ENCODE assay signal across 8 mouse cellular contexts in genomic region chrX:71664688-71665026, GRCm38 (mm10). TPM values are rescaled to one million over a fixed set of nuclear protein-coding genes. Genes with fewer than 3 reads are reported as not detected.
DNase-seq lines count a peak whose midpoint lies in the region; ATAC-seq lines count a peak whose summit lies in the region.

No protein-coding gene starts in this region.

- no peaks in the 10 kb centered on the region for H3K4me1 ChIP-seq in kidney, embryonic 16.5 days (ENCODE audit: insufficient read depth, low read length)
- H3K4me1 ChIP-seq in embryonic facial prominence, embryonic 12.5 days: no peaks in the 10 kb centered on the region
- no peaks in the 10 kb centered on the region for H3K4me1 ChIP-seq in intestine, embryonic 16.5 days (ENCODE audit: control insufficient read depth, insufficient read depth, low read length)
- no peaks in the 10 kb centered on the region for H3K4me1 ChIP-seq in neural tube, embryonic 12.5 days

- peak overlapping the region; percentile 70 for H3K4me2 ChIP-seq in kidney, embryonic 16.5 days (replicated peaks; ENCODE audit: low read depth, low read length)
- peak overlapping the region; percentile 60 for H3K4me2 ChIP-seq in embryonic facial prominence, embryonic 12.5 days (replicated peaks)
- peak overlapping the region; percentile 74 for H3K4me2 ChIP-seq in intestine, embryonic 16.5 days (ENCODE audit: low read depth, low read length)
- peak overlapping the region; percentile 61 for H3K4me2 ChIP-seq in neural tube, embryonic 12.5 days (replicated peaks)

- H3K27me3 ChIP-seq in kidney, embryonic 16.5 days (ENCODE audit: insufficient read depth, low read length): peaks cover 90% of the 10 kb centered on the region
- H3K27me3 ChIP-seq in embryonic facial prominence, embryonic 12.5 days: peaks cover 58% of the 10 kb centered on the region
- H3K27me3 ChIP-seq in intestine, embryonic 16.5 days (replicated peaks; ENCODE audit: control insufficient read depth, insufficient read depth, low read length): peaks cover 42% of the 10 kb centered on the region
- peaks cover 47% of the 10 kb centered on the region for H3K27me3 ChIP-seq in neural tube, embryonic 12.5 days (replicated peaks)

- no peak for DNase-seq in kidney, adult 9 months
- DNase-seq in kidney, postnatal 25 days: no peak
- no peak for DNase-seq in cerebellum, adult 9-10 months

- no peaks in the 10 kb centered on the region for H3K36me3 ChIP-seq in kidney, embryonic 16.5 days (ENCODE audit: insufficient read depth, low read length)
- no peaks in the 10 kb centered on the region for H3K36me3 ChIP-seq in embryonic facial prominence, embryonic 12.5 days
- H3K36me3 ChIP-seq in intestine, embryonic 16.5 days (ENCODE audit: control insufficient read depth, insufficient read depth, low read length): no peaks in the 10 kb centered on the region
- H3K36me3 ChIP-seq in neural tube, embryonic 12.5 days: no peaks in the 10 kb centered on the region

- no peak for ATAC-seq in kidney, embryonic 16.5 days (ENCODE audit: low FRiP score, low TSS enrichment)
- ATAC-seq in embryonic facial prominence, embryonic 12.5 days (ENCODE audit: insufficient number of reproducible peaks, insufficient read depth, low FRiP score, low TSS enrichment): no peak
- no peak for ATAC-seq in intestine, embryonic 16.5 days
- no peak for ATAC-seq in neural tube, embryonic 12.5 days (ENCODE audit: low FRiP score, low read depth)
- no peak for ATAC-seq in erythroblast, adult 5-6 weeks (replicated peaks; ENCODE audit: low FRiP score, poor library complexity, severe bottlenecking)

- H3K27ac ChIP-seq in kidney, embryonic 16.5 days (ENCODE audit: low read length): no peak overlapping the region
- no peak overlapping the region for H3K27ac ChIP-seq in embryonic facial prominence, embryonic 12.5 days
- H3K27ac ChIP-seq in intestine, embryonic 16.5 days (ENCODE audit: low read length): no peak overlapping the region
- no peak overlapping the region for H3K27ac ChIP-seq in neural tube, embryonic 12.5 days

- peak overlapping the region; percentile 48 for H3K4me3 ChIP-seq in kidney, embryonic 16.5 days (ENCODE audit: low read length)
- peak overlapping the region; percentile 37 for H3K4me3 ChIP-seq in embryonic facial prominence, embryonic 12.5 days
- peak overlapping the region; percentile 50 for H3K4me3 ChIP-seq in intestine, embryonic 16.5 days (ENCODE audit: low read length)
- H3K4me3 ChIP-seq in neural tube, embryonic 12.5 days: peak overlapping the region; percentile 38

- peaks cover 14% of the 10 kb centered on the region for H3K9me3 ChIP-seq in kidney, embryonic 16.5 days (ENCODE audit: low read length)
- 0 out of 2 replicates have a peak, but pooled peaks cover 5% of the 10 kb centered on the region for H3K9me3 ChIP-seq in embryonic facial prominence, embryonic 12.5 days
- peaks cover 10% of the 10 kb centered on the region for H3K9me3 ChIP-seq in intestine, embryonic 16.5 days (ENCODE audit: control insufficient read depth, low read length)
- peaks cover 9% of the 10 kb centered on the region; the same call in 1 of the 2 replicates for H3K9me3 ChIP-seq in neural tube, embryonic 12.5 days

- no peak overlapping the region for H3K9ac ChIP-seq in kidney, embryonic 16.5 days (replicated peaks; ENCODE audit: low read length)
- no peak overlapping the region for H3K9ac ChIP-seq in embryonic facial prominence, embryonic 12.5 days
- 0 out of 2 replicates have a peak overlapping the region, but pooled peaks have one; percentile 51 for H3K9ac ChIP-seq in intestine, embryonic 16.5 days (ENCODE audit: low read depth, low read length)
- H3K9ac ChIP-seq in neural tube, embryonic 12.5 days: no peak overlapping the region

- WGBS in kidney, embryonic 16.5 days: 19% methylated on average over 15 of the region's 15 CpGs
- 26% methylated on average over 15 of the region's 15 CpGs for WGBS in embryonic facial prominence, embryonic 12.5 days
- WGBS in intestine, embryonic 16.5 days: 14% methylated on average over 15 of the region's 15 CpGs
- 13% methylated on average over 15 of the region's 15 CpGs for WGBS in neural tube, embryonic 12.5 days

RNA-seq across cellular contexts. Expression of gene Gpr50, which starts 1.2 kb away (rescaled TPM):
- polyA plus RNA-seq in kidney, embryonic 16.5 days (2015; fragmentation: Nextera tagmentation; extraction: Ambion mirVana): 0.07 and 0.22 TPM in 2 replicates
- polyA plus RNA-seq in embryonic facial prominence, embryonic 12.5 days (2016; fragmentation: Nextera tagmentation; extraction: Ambion mirVana): 2.7 and 4.3 TPM in 2 replicates
- polyA plus RNA-seq in intestine, embryonic 16.5 days (2015; fragmentation: Nextera tagmentation; extraction: Ambion mirVana): 0.67 and 2.8 TPM in 2 replicates
- 0.47 and 0.62 TPM in 2 replicates for polyA plus RNA-seq in neural tube, embryonic 12.5 days (2016; fragmentation: Nextera tagmentation; extraction: Ambion mirVana)
- not detected in 2 replicates for total RNA-seq in erythroblast, adult 5-6 weeks (2015; ENCODE audit: low replicate concordance)
- total RNA-seq in erythroblast, adult 5-6 weeks (2017; ENCODE audit: low replicate concordance): 0.56 TPM in 1 of 2 replicates, not detected in the other
